Mouse (Mus musculus) inflammation-experienced regulatory T-cells, adult 6 months (primary cell): ENCODE measurements around the gene Laptm4a. TPM values are rescaled to one million over a fixed set of nuclear protein-coding genes. Genes with fewer than 3 reads are reported as not detected.

Experiments
- ATAC-seq: one replicate; pipeline ENCODE4 v1.8.0; 2017
- polyA plus RNA-seq, 3 experiments: library from polyadenylated mRNA; unstranded; fragments of 100-300 nt; shearing (Covaris generic); gene quantifications; one replicate each; pipeline ENCODE4 v1.2.1; 2017

Gene Laptm4a
- polyA plus RNA-seq, 3 experiments from 2014 or later = 117 to 185 (median 137) TPM

GRCm38 (mm10) chr12:8961607-8962316 is 40.3 kb downstream of the Laptm4a start:
- no peak for ATAC-seq

GRCm38 (mm10) chr12:8969828-8970227 is 48.4 kb downstream of the Laptm4a start:
- no peak for ATAC-seq

GRCm38 (mm10) chr12:8973820-8974465 is 52.5 kb downstream of the Laptm4a start, which contains the start of gene Wdr35:
Wdr35 (plus strand) TSS chr12:8973892.
- ATAC-seq = peak; percentile 99

GRCm38 (mm10) chr12:8975076-8975475 is 53.6 kb downstream of the Laptm4a start:
- no peak for ATAC-seq

Other genes with a start within 250 kb of the Laptm4a start
- gene Pum2, start 247.5 kb upstream of the Laptm4a start, polyA plus RNA-seq = 10 to 100 TPM; 60.6 to 67.0 (median 65.5) TPM
- gene Sdc1, start 150.3 kb upstream of the Laptm4a start, polyA plus RNA-seq = under 1 TPM in 2 of 3 experiments, not detected in 1; 0.30 to 0.74 TPM
- not detected for gene Matn3, start 26.3 kb downstream of the Laptm4a start, polyA plus RNA-seq
- 1 to 10 TPM; 2.8 to 3.1 (median 2.9) TPM for gene Wdr35, start 52.2 kb downstream of the Laptm4a start, polyA plus RNA-seq
- 10 to 100 TPM in 1 of 3 experiments, 1 to 10 TPM in 2; 8.2 to 10.2 (median 9.2) TPM for gene Ttc32, start 108.3 kb downstream of the Laptm4a start, polyA plus RNA-seq